Mouse (Mus musculus) brain, embryonic 14.5 days (tissue): Measurements from ENCODE around the gene Twsg1.

Source experiments
- CTCF ChIP-seq: fragments of 200-500 bp; IDR thresholded peaks from 2 replicates; pipeline ENCODE4 v1.5.1; 2012; ENCODE audit warnings: inconsistent platforms, mild to moderate bottlenecking, moderate library complexity, borderline replicate concordance; ENCODE audit not compliant: insufficient read depth, insufficient read length; ENCODE audit errors: extremely low read depth
- POLR2A ChIP-seq: fragments of 200-500 bp; IDR thresholded peaks from 2 replicates; pipeline ENCODE4 v1.6.1; 2012; ENCODE audit warnings: mild to moderate bottlenecking, inconsistent platforms, borderline replicate concordance; ENCODE audit not compliant: poor library complexity, insufficient read depth, insufficient read length, severe bottlenecking; ENCODE audit errors: extremely low read depth

- TF ChIP-seq CTCF (no peak), POLR2A (no peak)
These were observed 64.5 kb downstream of the Twsg1 start for GRCm38 (mm10) chr17:65886571-65886970.
